Mouse (Mus musculus): Measurements from ENCODE around the gene Olfr373.

The Olfr373 gene

GRCm38 (mm10) chr8:72143256-72143824, 60.4 kb downstream of the Olfr373 start:
- DNase-seq (ENCODE audit: low read depth, low spot score), result no peak
- no peaks in the 10 kb centered on the region for H3K27me3 ChIP-seq (ENCODE audit: control insufficient read depth, insufficient read depth, low read length, poor library complexity, severe bottlenecking)
- H3K36me3 ChIP-seq (ENCODE audit: control insufficient read depth, insufficient read depth, low read length, poor library complexity, severe bottlenecking), result peaks cover 47% of the 10 kb centered on the region

- Histone ChIP-seq H3K36me3 (ENCODE audit: control insufficient read depth, insufficient read depth, low read length, poor library complexity, severe bottlenecking) (peaks cover 45% of the 10 kb centered on the region), H3K27me3 (ENCODE audit: control insufficient read depth, insufficient read depth, low read length, poor library complexity, severe bottlenecking) (no peaks in the 10 kb centered on the region)
- no peak for DNase-seq (ENCODE audit: low read depth, low spot score)
These were observed 61.5 kb downstream of the Olfr373 start for GRCm38 (mm10) chr8:72144345-72144975.

GRCm38 (mm10) chr8:72145511-72145910, 62.5 kb downstream of the Olfr373 start:
- no peaks in the 10 kb centered on the region for H3K27me3 ChIP-seq (ENCODE audit: control insufficient read depth, insufficient read depth, low read length, poor library complexity, severe bottlenecking)
- peaks cover 49% of the 10 kb centered on the region for H3K36me3 ChIP-seq (ENCODE audit: control insufficient read depth, insufficient read depth, low read length, poor library complexity, severe bottlenecking)
- no peak for DNase-seq (ENCODE audit: low read depth, low spot score)

- no peak for DNase-seq (ENCODE audit: low read depth, low spot score)
- peaks cover 47% of the 10 kb centered on the region for H3K36me3 ChIP-seq (ENCODE audit: control insufficient read depth, insufficient read depth, low read length, poor library complexity, severe bottlenecking)
- no peaks in the 10 kb centered on the region for H3K27me3 ChIP-seq (ENCODE audit: control insufficient read depth, insufficient read depth, low read length, poor library complexity, severe bottlenecking)
These were observed 63.1 kb downstream of the Olfr373 start for GRCm38 (mm10) chr8:72146056-72146455.

GRCm38 (mm10) chr8:72146556-72146955, 63.6 kb downstream of the Olfr373 start:
- Histone ChIP-seq H3K27me3 (ENCODE audit: control insufficient read depth, insufficient read depth, low read length, poor library complexity, severe bottlenecking) (no peaks in the 10 kb centered on the region), H3K36me3 (ENCODE audit: control insufficient read depth, insufficient read depth, low read length, poor library complexity, severe bottlenecking) (peaks cover 50% of the 10 kb centered on the region)
- DNase-seq (ENCODE audit: low read depth, low spot score), result no peak

- Histone ChIP-seq H3K36me3 (ENCODE audit: control insufficient read depth, insufficient read depth, low read length, poor library complexity, severe bottlenecking) (peaks cover 50% of the 10 kb centered on the region), H3K27me3 (ENCODE audit: control insufficient read depth, insufficient read depth, low read length, poor library complexity, severe bottlenecking) (no peaks in the 10 kb centered on the region)
- DNase-seq (ENCODE audit: low read depth, low spot score), result no peak
These were observed 64.3 kb downstream of the Olfr373 start for GRCm38 (mm10) chr8:72147266-72147665.

- H3K27me3 ChIP-seq (ENCODE audit: control insufficient read depth, insufficient read depth, low read length, poor library complexity, severe bottlenecking), result no peaks in the 10 kb centered on the region
- peaks cover 46% of the 10 kb centered on the region for H3K36me3 ChIP-seq (ENCODE audit: control insufficient read depth, insufficient read depth, low read length, poor library complexity, severe bottlenecking)
- no peak for DNase-seq (ENCODE audit: low read depth, low spot score)
These were observed 66.1 kb downstream of the Olfr373 start for GRCm38 (mm10) chr8:72149056-72149455.

- peaks cover 34% of the 10 kb centered on the region for H3K36me3 ChIP-seq (ENCODE audit: control insufficient read depth, insufficient read depth, low read length, poor library complexity, severe bottlenecking)
- H3K27me3 ChIP-seq (ENCODE audit: control insufficient read depth, insufficient read depth, low read length, poor library complexity, severe bottlenecking), result no peaks in the 10 kb centered on the region
- peak; percentile 32 for DNase-seq (ENCODE audit: low read depth, low spot score)
These were observed 68.6 kb downstream of the Olfr373 start for GRCm38 (mm10) chr8:72151418-72152078.

Measured in splenic B cell, adult 2 months (primary cell).